Mouse (Mus musculus) heart, adult 9 months (tissue): ENCODE measurements around the gene Prkcb.

ENCODE experiments used
- DNase-seq, 2 experiments: peaks; one replicate each; pipeline ENCODE4 v3.0.0; 2022; ENCODE audit warnings: low spot score in 2 of 2

Gene Prkcb

DNA sequence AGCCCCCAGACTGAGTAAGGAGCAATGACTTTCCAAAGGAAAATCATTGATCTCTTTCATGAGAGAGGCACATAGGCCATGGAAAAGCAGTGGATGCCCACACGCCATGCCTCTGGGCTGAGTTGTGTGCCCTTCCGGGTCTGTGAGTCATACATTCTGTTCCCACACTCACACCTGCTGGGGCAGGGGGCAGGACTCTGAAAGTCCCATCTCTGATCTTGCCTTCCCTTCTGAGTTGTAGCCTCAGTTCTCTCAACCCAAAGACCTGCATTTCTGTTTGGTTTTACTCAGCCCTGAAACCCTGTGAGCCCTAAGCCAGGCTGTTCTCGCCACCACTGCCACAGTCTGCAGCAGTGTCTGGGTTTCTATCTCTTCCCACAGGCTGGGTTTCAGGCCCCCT lies 109.1 kb downstream of the Prkcb start:
- no peak for DNase-seq

GRCm38 (mm10) chr7:122402041-122402440 lies 113.5 kb downstream of the Prkcb start:
- DNase-seq: no peak

GRCm38 (mm10) chr7:122403343-122403742 lies 114.8 kb downstream of the Prkcb start:
- no peak for DNase-seq

DNA sequence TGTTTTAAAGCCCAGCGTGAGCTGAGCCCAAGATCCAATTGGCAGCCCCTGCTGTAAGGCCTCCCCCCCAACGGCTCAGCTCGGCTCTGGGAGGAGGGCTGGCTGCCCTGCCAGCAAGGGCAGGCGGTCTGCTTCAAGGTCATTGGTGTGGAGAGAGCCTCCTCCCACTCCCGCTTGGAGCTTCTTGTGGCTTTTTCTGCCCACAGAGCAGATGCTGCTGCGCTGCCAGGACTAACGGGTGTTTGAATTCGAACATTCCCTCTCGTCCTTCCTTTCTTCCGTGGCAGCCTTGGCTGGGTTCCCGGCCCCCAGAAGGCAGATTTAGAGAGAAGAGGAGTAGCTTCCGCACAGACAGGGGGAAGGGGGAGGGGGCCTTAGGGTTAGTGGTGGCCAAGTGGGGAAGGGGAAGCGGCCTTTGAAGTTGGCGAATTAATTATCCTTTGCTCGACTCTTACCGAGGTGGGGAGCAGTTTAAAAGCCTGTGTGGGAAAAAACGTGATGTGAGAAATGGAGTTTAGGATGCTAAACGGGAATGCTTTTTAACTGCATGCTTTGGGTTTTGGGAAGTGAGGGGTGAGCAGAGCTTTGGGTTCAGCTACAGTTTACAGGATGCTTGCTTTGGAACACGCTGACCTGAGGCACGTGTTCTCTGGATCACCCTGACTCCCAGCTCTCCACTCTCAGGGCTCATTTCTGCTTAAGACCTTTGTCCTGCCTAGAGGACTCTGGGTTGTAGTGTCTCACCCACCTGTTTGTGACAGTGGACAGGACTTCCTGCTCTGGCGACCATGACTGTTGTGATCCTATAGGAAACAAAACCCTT lies 116.2 kb downstream of the Prkcb start:
- DNase-seq: peak; percentile 13 to 26

- no peak for DNase-seq
Observed at GRCm38 (mm10) chr7:122406625-122407024, 118.1 kb downstream of the Prkcb start.

DNA sequence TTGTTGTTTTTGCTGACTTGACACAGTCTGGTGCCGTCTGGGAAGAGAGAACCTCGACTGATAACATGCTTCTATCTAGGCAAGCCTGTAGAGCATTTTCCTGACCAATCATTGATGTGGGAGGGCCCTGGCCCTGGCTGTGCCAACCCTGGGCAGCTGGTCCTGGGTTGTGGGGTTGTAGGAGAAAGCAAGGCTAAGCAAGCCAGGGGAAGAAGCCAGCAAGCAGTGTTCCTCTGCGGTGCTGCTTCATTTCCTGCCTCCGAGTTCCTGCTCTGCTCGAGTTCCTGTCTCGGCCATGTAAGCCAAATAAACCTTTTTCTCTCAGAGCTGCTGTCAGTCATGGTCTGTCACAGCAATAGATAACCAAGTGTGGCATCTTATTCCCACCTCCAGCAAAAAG lies 121.4 kb downstream of the Prkcb start:
- no peak for DNase-seq

DNA sequence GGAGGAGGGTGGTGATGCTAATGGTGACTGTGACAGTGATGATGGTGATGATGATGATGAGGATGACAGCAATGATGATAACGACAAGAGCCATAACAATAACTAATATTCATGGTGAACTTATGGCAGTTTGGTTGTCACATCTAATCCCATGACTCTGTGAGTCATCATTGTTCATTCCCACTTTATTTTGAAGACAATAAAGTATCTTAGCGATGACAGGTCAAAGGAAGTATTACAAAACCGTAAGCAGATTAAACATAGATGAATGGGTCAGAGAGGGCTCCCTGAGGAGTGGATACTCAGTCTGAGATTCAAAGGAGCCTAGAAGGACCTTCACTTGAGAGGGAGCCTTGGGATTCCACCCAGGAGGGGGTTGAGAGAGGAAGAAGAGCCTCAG lies 122.3 kb downstream of the Prkcb start:
- no peak for DNase-seq

- no peak for DNase-seq
Observed at GRCm38 (mm10) chr7:122413231-122413630, 124.7 kb downstream of the Prkcb start.

DNA sequence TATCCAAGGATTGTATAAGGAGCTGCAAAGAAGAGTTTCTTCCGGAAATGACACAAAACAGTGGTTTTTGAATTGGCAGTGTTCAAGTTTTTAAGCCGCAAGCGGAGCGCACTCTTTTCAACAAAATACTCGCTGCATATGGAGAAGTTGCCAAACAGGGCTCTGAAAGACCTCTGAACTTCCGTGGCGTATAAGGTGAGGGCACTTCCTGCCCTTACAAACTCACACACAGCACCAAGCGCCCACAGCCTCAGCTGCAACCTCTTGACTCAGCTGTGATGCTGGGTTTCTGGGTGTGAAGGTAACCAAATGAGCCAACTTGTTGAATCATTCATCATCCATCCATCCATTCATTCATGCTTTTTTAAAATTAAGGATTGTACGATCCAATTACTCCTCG lies 125.6 kb downstream of the Prkcb start:
- DNase-seq: no peak

GRCm38 (mm10) chr7:122414608-122415007 lies 126.1 kb downstream of the Prkcb start:
- DNase-seq: no peak

- no peak for DNase-seq
Observed at GRCm38 (mm10) chr7:122415387-122415786, 126.8 kb downstream of the Prkcb start.

GRCm38 (mm10) chr7:122415904-122416303 lies 127.4 kb downstream of the Prkcb start:
- no peak for DNase-seq

DNA sequence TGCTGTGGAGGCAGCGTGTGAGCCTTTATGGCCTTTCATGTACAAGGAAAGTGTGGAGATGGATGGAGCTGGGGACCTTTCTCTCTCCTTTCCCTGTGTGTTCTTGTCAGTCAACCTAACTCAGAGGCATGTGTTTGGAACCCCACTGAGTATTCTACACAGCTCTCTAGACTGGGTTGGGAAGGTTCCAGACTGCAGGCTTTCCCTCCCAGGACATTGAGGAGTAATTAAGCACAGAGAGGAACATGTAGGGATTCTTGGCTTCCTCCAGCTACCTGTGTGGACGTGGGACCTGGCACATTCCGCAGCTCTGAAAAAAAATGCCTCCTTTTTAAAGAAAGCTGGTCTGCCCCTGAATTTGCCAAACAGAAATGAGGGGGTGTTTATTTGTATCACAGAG lies 130.0 kb downstream of the Prkcb start:
- DNase-seq: no peak

- no peak for DNase-seq
Observed at GRCm38 (mm10) chr7:122423816-122424215, 135.3 kb downstream of the Prkcb start.

- DNase-seq: no peak
Observed at GRCm38 (mm10) chr7:122429134-122429533, 140.6 kb downstream of the Prkcb start.

DNA sequence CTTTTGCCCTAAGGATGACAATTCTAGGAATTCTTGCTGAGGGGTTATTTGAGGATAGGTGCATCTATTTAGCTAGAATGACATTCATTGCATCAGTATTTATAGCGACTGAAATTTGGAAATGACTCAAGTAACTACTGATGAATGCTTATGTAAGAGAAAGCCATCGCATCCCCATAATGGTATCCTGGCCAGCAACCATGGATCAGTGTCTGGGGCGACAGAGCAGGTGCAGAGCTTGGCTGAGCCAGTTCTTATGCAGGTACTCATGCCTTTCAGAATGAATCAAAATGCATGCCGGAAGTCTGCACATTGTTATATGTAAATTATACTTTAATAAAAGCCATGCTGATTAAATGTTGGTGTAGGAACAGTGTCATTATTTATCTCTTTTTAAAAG lies 143.8 kb downstream of the Prkcb start:
- no peak for DNase-seq

GRCm38 (mm10) chr7:122433377-122433776 lies 144.8 kb downstream of the Prkcb start:
- no peak for DNase-seq

GRCm38 (mm10) chr7:122434941-122435340 lies 146.4 kb downstream of the Prkcb start:
- no peak for DNase-seq

- DNase-seq: no peak
Observed at GRCm38 (mm10) chr7:122435561-122435960, 147.0 kb downstream of the Prkcb start.

GRCm38 (mm10) chr7:122437390-122437789 lies 148.8 kb downstream of the Prkcb start:
- no peak for DNase-seq

GRCm38 (mm10) chr7:122445056-122445455 lies 156.5 kb downstream of the Prkcb start:
- no peak for DNase-seq

DNA sequence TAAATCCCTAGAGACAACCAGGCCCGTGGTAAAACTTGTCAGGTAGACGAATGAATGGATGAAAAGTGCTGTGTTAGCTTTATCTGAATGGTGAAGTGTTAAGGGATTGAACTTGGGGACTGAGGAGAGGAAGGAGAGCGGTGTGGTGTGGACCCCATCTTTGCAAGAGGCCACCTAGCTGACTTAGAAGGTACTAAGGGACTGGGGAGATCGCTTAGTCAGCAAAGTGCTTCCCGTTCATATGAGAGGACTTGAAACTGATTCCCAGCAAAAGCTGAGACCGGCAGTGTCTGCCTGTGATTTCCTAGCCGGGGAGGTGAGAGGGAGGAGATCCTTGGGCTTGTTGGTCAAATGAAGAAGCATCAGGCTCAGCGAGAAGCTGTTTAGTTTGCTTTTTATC lies 164.1 kb downstream of the Prkcb start:
- no peak for DNase-seq

DNA sequence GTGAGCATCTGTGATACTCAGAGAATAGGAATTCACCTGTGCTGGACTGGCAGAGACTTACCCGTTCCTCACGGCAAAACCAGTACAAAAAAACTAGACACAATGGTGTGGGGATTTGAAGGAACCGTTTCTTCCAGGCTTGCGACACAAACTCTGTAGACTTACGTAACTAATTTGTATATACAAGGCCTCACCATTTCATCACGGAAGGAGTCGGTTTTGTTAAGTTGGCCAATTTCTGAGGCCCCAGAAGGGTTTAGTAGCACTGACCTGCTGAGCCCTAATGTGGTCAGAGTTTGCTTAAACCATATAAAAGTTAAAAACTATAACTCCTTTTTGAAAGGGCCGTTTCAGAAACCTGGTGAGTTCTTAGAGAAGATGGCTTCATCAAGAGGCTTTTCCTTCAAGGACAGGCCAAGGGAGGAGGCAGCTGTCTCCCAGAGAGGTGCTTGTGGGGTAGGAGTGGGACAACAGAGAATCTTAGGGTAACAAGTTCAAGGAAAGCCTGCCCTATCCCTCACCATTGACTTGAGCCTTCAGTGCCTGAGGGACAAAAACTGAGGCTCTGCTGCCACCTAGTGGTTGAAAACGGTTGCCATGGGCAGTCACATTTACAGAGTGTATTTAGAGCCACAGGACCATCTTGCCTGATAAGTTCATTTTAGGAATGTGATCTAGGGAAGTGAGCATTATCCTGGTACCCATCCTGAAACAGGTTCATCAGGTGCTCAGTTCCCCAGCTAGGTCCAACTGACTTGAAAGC lies 170.8 kb downstream of the Prkcb start:
- peak; percentile 24 to 67 for DNase-seq
